Mouse (Mus musculus): Measurements from ENCODE around the gene Hoxd11.

The Hoxd11 gene

GRCm38 (mm10) chr2:74682796-74683195, 3.4 kb downstream of the Hoxd11 start:
- no peak for DNase-seq

- DNase-seq: no peak
These were observed 4.2 kb downstream of the Hoxd11 start for GRCm38 (mm10) chr2:74683471-74683951.

GRCm38 (mm10) chr2:74684106-74684505, 4.7 kb downstream of the Hoxd11 start:
- no peak for DNase-seq

- DNase-seq: no peak
These were observed 5.8 kb downstream of the Hoxd11 start for GRCm38 (mm10) chr2:74685059-74685603.

- DNase-seq: peak; percentile 19
These were observed 7.1 kb downstream of the Hoxd11 start for GRCm38 (mm10) chr2:74686301-74686987.

- DNase-seq: no peak
These were observed 7.8 kb downstream of the Hoxd11 start for GRCm38 (mm10) chr2:74686988-74687697.

GRCm38 (mm10) chr2:74687698-74688555, 8.6 kb downstream of the Hoxd11 start:
- no peak for DNase-seq

- DNase-seq: no peak
These were observed 9.6 kb downstream of the Hoxd11 start for GRCm38 (mm10) chr2:74688795-74689573.

GRCm38 (mm10) chr2:74689574-74690337, 10.4 kb downstream of the Hoxd11 start:
- DNase-seq: peak; percentile 19

GRCm38 (mm10) chr2:74690338-74690716, 11.0 kb downstream of the Hoxd11 start:
- no peak for DNase-seq

- no peak for DNase-seq
These were observed 11.9 kb downstream of the Hoxd11 start, which contains the start of gene Hoxd10 for GRCm38 (mm10) chr2:74691022-74691951. TSS of gene Hoxd10 (plus strand) at chr2:74691924.

- DNase-seq: no peak
These were observed 12.8 kb downstream of the Hoxd11 start for GRCm38 (mm10) chr2:74691995-74692807.

- no peak for DNase-seq
These were observed 13.6 kb downstream of the Hoxd11 start for GRCm38 (mm10) chr2:74692808-74693431.

- DNase-seq: no peak
These were observed 14.1 kb downstream of the Hoxd11 start for GRCm38 (mm10) chr2:74693432-74693827.

- DNase-seq: no peak
These were observed 14.7 kb downstream of the Hoxd11 start for GRCm38 (mm10) chr2:74694066-74694465.

GRCm38 (mm10) chr2:74695383-74695782, 16.0 kb downstream of the Hoxd11 start:
- DNase-seq: no peak

- DNase-seq: no peak
These were observed 16.6 kb downstream of the Hoxd11 start for GRCm38 (mm10) chr2:74695813-74696430.

Measured in right cerebral cortex, postnatal 25 days (tissue).